ENCODE assay signal across 9 mouse cellular contexts in genomic region chr3:88366830-88367428, GRCm38 (mm10). TPM values are rescaled to one million over a fixed set of nuclear protein-coding genes. Genes with fewer than 3 reads are reported as not detected.
DNase-seq lines count a peak whose midpoint lies in the region; ATAC-seq lines count a peak whose summit lies in the region.
"Not testable (repeated sequence)": the region's sequence is repeated elsewhere in the genome, so short reads cannot be mapped to it uniquely, and the experiment has no call there.
"Had no signal": no experiment of that assay in that cellular context is flagged by ENCODE, and none has a peak within 500 bp of the region (broad histone marks: within the 10 kb centered on the region; RNA-seq: fewer than 3 reads in every experiment).

No protein-coding gene starts in this region.

- peaks cover 12% of the 10 kb centered on the region for H3K36me3 ChIP-seq in forebrain, embryonic 10.5 days (replicated peaks)
- H3K36me3 ChIP-seq in heart, embryonic 15.5 days; kidney, embryonic 14.5 days (ENCODE audit: control insufficient read depth, insufficient read depth, low read length); limb, embryonic 12.5 days: not testable (repeated sequence)

- peaks cover 41% of the 10 kb centered on the region for H3K27me3 ChIP-seq in forebrain, embryonic 10.5 days (ENCODE audit: poor library complexity, severe bottlenecking)
- H3K27me3 ChIP-seq in heart, embryonic 15.5 days = peaks cover 23% of the 10 kb centered on the region
- H3K27me3 ChIP-seq in kidney, embryonic 14.5 days (ENCODE audit: control insufficient read depth, insufficient read depth, low read length) = peaks cover 13% of the 10 kb centered on the region
- H3K27me3 ChIP-seq in limb, embryonic 12.5 days = peaks cover 33% of the 10 kb centered on the region

- 6% methylated on average over 22 of the region's 22 CpGs for WGBS in forebrain, embryonic 10.5 days
- 9% methylated on average over 19 of the region's 22 CpGs for WGBS in heart, embryonic 15.5 days
- 6% methylated on average over 21 of the region's 22 CpGs for WGBS in kidney, embryonic 14.5 days
- WGBS in limb, embryonic 12.5 days = 6% methylated on average over 21 of the region's 22 CpGs

- H3K4me2 ChIP-seq in heart, embryonic 15.5 days = peak overlapping the region; percentile 56
- H3K4me2 ChIP-seq in kidney, embryonic 14.5 days (replicated peaks; ENCODE audit: low read depth, low read length) = peak overlapping the region; percentile 25; the same call in 1 of the 2 replicates
- peak overlapping the region; percentile 54 for H3K4me2 ChIP-seq in limb, embryonic 12.5 days

- H3K27ac ChIP-seq in forebrain, embryonic 10.5 days = peak overlapping the region; percentile 48; the same call in 1 of the 2 replicates
- not testable (repeated sequence) for H3K27ac ChIP-seq in heart, embryonic 15.5 days; kidney, embryonic 14.5 days (ENCODE audit: low read depth, low read length); limb, embryonic 12.5 days

- peak overlapping the region; percentile 40 for H3K4me3 ChIP-seq in forebrain, embryonic 10.5 days
- H3K4me3 ChIP-seq in heart, embryonic 15.5 days = 0 out of 2 replicates have a peak overlapping the region, but pooled peaks have one; percentile 28
- H3K4me3 ChIP-seq in kidney, embryonic 14.5 days (ENCODE audit: low read length) = not testable (repeated sequence)
- H3K4me3 ChIP-seq in limb, embryonic 12.5 days (replicated peaks) = peak overlapping the region; percentile 27

- peaks cover 33% of the 10 kb centered on the region for H3K4me1 ChIP-seq in forebrain, embryonic 10.5 days
- peaks cover 24% of the 10 kb centered on the region for H3K4me1 ChIP-seq in heart, embryonic 15.5 days (replicated peaks)
- H3K4me1 ChIP-seq in kidney, embryonic 14.5 days (ENCODE audit: control insufficient read depth, insufficient read depth, low read length); limb, embryonic 12.5 days (replicated peaks): not testable (repeated sequence)

- not testable (repeated sequence) for H3K9ac ChIP-seq in heart, embryonic 15.5 days; kidney, embryonic 14.5 days (ENCODE audit: low read depth, low read length); limb, embryonic 12.5 days (replicated peaks)

- DNase-seq in adrenal gland, adult (ENCODE audit: inconsistent age in 2 of 2, low spot score in 1 of 2) = peak; percentile 50 to 75
- DNase-seq in forebrain, embryonic 10.5 days (ENCODE audit: extremely low spot score, low spot score) = not testable (repeated sequence)
- peak; percentile 60 for DNase-seq in lung, postnatal 4 days
- peak; percentile 60 for DNase-seq in ovary, postnatal 36 days (ENCODE audit: low spot score)
- peak; percentile 39 for DNase-seq in testis, postnatal 14 days (ENCODE audit: low spot score)

- peaks cover 16% of the 10 kb centered on the region for H3K9me3 ChIP-seq in forebrain, embryonic 10.5 days
- H3K9me3 ChIP-seq in heart, embryonic 15.5 days (replicated peaks); kidney, embryonic 14.5 days (ENCODE audit: control insufficient read depth, low read length): not testable (repeated sequence)
- peaks cover 10% of the 10 kb centered on the region for H3K9me3 ChIP-seq in limb, embryonic 12.5 days

- ATAC-seq in heart, embryonic 15.5 days (replicated peaks; ENCODE audit: insufficient number of reproducible peaks, insufficient read depth, low FRiP score, low read depth) = peak; percentile 29; the same call in 1 of the 2 replicates
- peak; percentile 62; the same call in 1 of the 2 replicates for ATAC-seq in kidney, embryonic 14.5 days (ENCODE audit: low FRiP score, low TSS enrichment)
- ATAC-seq in limb, embryonic 12.5 days (ENCODE audit: insufficient number of reproducible peaks, insufficient read depth, low FRiP score, low TSS enrichment, low read depth) = peak; percentile 67; the same call in 1 of the 2 replicates

RNA-seq across cellular contexts. Expression of gene Paqr6, which starts 2.5 kb away (rescaled TPM):
- 1.1 and 1.2 TPM in 2 replicates for polyA plus RNA-seq in forebrain, embryonic 10.5 days (2016; fragmentation: Nextera tagmentation; extraction: Ambion mirVana)
- polyA plus RNA-seq in heart, embryonic 15.5 days (2015; fragmentation: Nextera tagmentation; extraction: Ambion mirVana) = 3.9 and 5.1 TPM in 2 replicates
- polyA plus RNA-seq in kidney, embryonic 14.5 days (2014; fragmentation: Nextera tagmentation; extraction: Ambion mirVana) = 7.9 and 8.5 TPM in 2 replicates
- 2.8 and 3.2 TPM in 2 replicates for polyA plus RNA-seq in limb, embryonic 12.5 days (2016; fragmentation: Nextera tagmentation; extraction: Ambion mirVana)

RNA-seq across cellular contexts. Expression of gene Bglap3, which starts 5.6 kb away (rescaled TPM):
- polyA plus RNA-seq in forebrain, embryonic 10.5 days (2016; fragmentation: Nextera tagmentation; extraction: Ambion mirVana) = 0.10 and 0.24 TPM in 2 replicates
- not detected in 2 replicates for polyA plus RNA-seq in heart, embryonic 15.5 days (2015; fragmentation: Nextera tagmentation; extraction: Ambion mirVana)
- polyA plus RNA-seq in kidney, embryonic 14.5 days (2014; fragmentation: Nextera tagmentation; extraction: Ambion mirVana) = 0.28 TPM in 1 of 2 replicates, not detected in the other
- 0.10 and 0.29 TPM in 2 replicates for polyA plus RNA-seq in limb, embryonic 12.5 days (2016; fragmentation: Nextera tagmentation; extraction: Ambion mirVana)

RNA-seq across cellular contexts. Expression of gene Bglap2, which starts 11.6 kb away (rescaled TPM):
- not detected in 2 replicates for polyA plus RNA-seq in forebrain, embryonic 10.5 days (2016; fragmentation: Nextera tagmentation; extraction: Ambion mirVana)
- not detected in 2 replicates for polyA plus RNA-seq in heart, embryonic 15.5 days (2015; fragmentation: Nextera tagmentation; extraction: Ambion mirVana)
- not detected in 2 replicates for polyA plus RNA-seq in kidney, embryonic 14.5 days (2014; fragmentation: Nextera tagmentation; extraction: Ambion mirVana)
- not detected in 2 replicates for polyA plus RNA-seq in limb, embryonic 12.5 days (2016; fragmentation: Nextera tagmentation; extraction: Ambion mirVana)
- polyA plus RNA-seq: small intestine, adult 2 months had no signal

RNA-seq across cellular contexts. Expression of gene Bglap, which starts 17.3 kb away (rescaled TPM):
- 0.84 TPM in 1 of 2 replicates, not detected in the other for polyA plus RNA-seq in forebrain, embryonic 10.5 days (2016; fragmentation: Nextera tagmentation; extraction: Ambion mirVana)
- not detected in 2 replicates for polyA plus RNA-seq in heart, embryonic 15.5 days (2015; fragmentation: Nextera tagmentation; extraction: Ambion mirVana)
- polyA plus RNA-seq in kidney, embryonic 14.5 days (2014; fragmentation: Nextera tagmentation; extraction: Ambion mirVana) = 0.57 TPM in 1 of 2 replicates, not detected in the other
- not detected in 2 replicates for polyA plus RNA-seq in limb, embryonic 12.5 days (2016; fragmentation: Nextera tagmentation; extraction: Ambion mirVana)
- polyA plus RNA-seq: small intestine, adult 2 months had no signal

RNA-seq across cellular contexts. Expression of gene Smg5, which starts 30.9 kb away (rescaled TPM):
- polyA plus RNA-seq in forebrain, embryonic 10.5 days (2016; fragmentation: Nextera tagmentation; extraction: Ambion mirVana) = 81.7 and 85.6 TPM in 2 replicates
- 41.1 and 52.8 TPM in 2 replicates for polyA plus RNA-seq in heart, embryonic 15.5 days (2015; fragmentation: Nextera tagmentation; extraction: Ambion mirVana)
- polyA plus RNA-seq in kidney, embryonic 14.5 days (2014; fragmentation: Nextera tagmentation; extraction: Ambion mirVana) = 36.5 and 47.4 TPM in 2 replicates
- 69.2 and 74.4 TPM in 2 replicates for polyA plus RNA-seq in limb, embryonic 12.5 days (2016; fragmentation: Nextera tagmentation; extraction: Ambion mirVana)
